Mouse (Mus musculus) C2C12 (cell line): ENCODE measurements around the gene Irf9.

Source experiments
- CEBPB ChIP-seq: IDR thresholded peaks from one replicate; pipeline ENCODE4 v1.6.1; 2011; ENCODE audit warnings: low read depth, mild to moderate bottlenecking, control low read depth, moderate library complexity
- CTCF ChIP-seq: IDR thresholded peaks from one replicate; pipeline ENCODE4 v1.5.1; 2011; ENCODE audit not compliant: control insufficient read depth, insufficient read depth, insufficient read length
- MAX ChIP-seq: IDR thresholded peaks from one replicate; pipeline ENCODE4 v1.6.1; 2011; ENCODE audit warnings: mild to moderate bottlenecking, control low read depth
- MYOD1 ChIP-seq: IDR thresholded peaks from one replicate; pipeline ENCODE4 v1.6.1; 2011; ENCODE audit warnings: low read depth; ENCODE audit not compliant: control insufficient read depth, insufficient read length
- MYOG ChIP-seq: IDR thresholded peaks from one replicate; pipeline ENCODE4 v1.6.1; 2011; ENCODE audit not compliant: control insufficient read depth, insufficient read length; ENCODE audit errors: extremely low read depth
- USF1 ChIP-seq: IDR thresholded peaks from one replicate; pipeline ENCODE4 v1.6.1; 2011; ENCODE audit warnings: low read depth, mild to moderate bottlenecking, control low read depth, moderate library complexity

GRCm38 (mm10) chr14:55575711-55576110, 27.7 kb upstream of the Irf9 start:
- TF ChIP-seq USF1 (no peak), CEBPB (no peak), CTCF (no peak), MYOD1 (no peak), MYOG (no peak), MAX (no peak)
